Mouse (Mus musculus) R1 (cell line): ENCODE data around the gene Nubpl.

Experiments used
- DNase-seq: peaks from one replicate; pipeline ENCODE4 v3.0.0-alpha.2; 2018; ENCODE audit warnings: low read depth, low spot score

The Nubpl gene

DNA sequence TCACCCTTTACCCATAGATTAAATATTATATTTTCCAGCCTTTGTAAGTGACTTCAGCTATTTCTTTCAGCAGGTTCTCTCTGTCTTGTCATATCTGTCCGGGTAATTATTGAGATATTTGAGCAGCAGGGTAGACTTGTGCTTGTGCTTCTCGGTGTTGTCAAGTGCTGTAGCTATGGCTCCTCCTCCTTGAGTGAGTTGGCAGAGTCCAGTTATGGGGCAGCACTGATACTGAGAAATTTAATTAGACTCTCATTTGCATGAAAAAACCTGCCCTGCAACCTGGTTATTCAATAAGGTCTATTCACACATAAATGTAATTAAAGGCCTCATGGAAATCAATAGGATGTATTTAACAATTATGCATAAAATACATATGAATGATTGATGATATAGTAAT is 145.2 kb downstream of the Nubpl start:
- no peak for DNase-seq

DNA sequence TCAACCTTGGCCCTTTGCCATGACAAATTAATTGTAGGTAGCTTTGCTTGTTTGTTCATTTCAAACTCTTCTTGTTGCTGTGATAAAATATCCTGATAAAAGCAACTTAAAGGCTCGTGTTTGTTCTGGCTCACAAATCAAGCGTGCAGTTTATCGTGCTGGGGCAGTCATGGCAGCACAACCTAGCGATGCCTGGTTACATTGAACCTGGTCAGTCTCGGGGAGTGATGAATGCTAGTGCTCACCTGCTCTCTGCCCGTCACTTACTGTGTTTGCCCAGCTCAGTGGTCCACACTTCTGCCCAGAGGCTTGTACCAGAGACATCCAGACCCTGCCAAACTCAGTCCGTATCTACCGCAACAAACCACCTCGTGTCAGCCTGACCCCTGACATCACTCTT is 149.9 kb downstream of the Nubpl start:
- DNase-seq = no peak

DNA sequence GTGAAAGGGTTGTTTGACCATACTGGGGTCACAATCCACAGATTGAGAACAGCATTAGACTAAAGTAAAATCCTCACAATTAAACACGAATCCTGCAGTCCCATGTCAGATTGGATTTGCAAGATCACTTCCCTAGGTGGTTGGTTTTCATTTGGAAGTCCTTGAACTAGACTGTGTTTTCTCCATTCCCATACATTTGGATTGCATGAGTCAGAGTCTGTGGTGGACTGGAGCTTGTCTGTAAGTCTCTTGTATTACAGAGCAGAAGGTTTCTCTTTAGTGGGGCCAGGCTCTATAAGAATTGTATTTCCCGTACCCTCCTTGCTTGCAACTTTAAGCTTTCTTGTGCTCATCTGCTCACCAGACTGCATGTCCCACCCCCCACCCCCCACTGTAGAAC is 151.0 kb downstream of the Nubpl start:
- DNase-seq = no peak

- no peak for DNase-seq
These were observed 156.6 kb downstream of the Nubpl start for GRCm38 (mm10) chr12:52254089-52254488.

GRCm38 (mm10) chr12:52268131-52268530 is 170.6 kb downstream of the Nubpl start:
- no peak for DNase-seq

DNA sequence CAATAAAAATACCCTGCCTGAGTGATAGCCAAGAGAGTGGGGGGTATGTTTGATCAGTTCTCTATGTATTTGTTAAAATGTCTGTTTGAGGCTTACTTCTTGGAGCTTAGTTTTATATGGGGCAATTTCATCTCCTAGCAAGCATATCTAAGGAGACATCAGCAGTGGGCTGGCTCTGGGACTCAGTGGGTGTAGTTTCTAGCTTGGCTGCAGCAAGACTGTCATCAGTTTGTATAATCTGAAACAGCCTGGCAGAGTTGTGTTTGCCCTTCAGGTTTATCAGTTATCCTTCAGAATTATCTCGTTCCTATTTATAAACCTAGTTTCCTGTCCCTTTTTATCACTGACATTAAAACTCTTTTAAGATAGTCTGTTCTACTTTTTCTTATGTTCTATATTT is 175.3 kb downstream of the Nubpl start:
- DNase-seq = no peak

- DNase-seq = peak; percentile 85
These were observed 178.8 kb downstream of the Nubpl start for GRCm38 (mm10) chr12:52276320-52276719.

GRCm38 (mm10) chr12:52281232-52281631 is 183.7 kb downstream of the Nubpl start:
- no peak for DNase-seq

DNA sequence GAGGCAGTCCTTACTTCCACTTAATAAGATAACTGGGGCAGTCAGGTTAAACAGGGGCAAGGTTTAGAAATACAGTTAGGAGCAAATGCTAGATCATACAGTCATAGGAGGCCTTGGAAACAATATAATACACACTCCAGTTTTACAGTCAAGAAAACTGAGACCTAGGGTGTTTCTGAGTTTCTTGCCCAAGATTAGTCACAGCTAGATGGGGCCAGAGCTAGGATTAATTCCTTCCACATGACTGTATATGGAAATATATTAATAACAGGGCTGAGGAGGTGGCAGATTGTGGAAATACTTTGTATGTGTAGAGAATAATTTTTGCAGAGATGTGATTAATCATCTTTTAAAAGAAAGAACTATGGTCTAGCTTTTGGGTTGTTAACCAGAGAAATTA is 186.9 kb downstream of the Nubpl start:
- DNase-seq = no peak

GRCm38 (mm10) chr12:52286802-52287201 is 189.3 kb downstream of the Nubpl start:
- DNase-seq = no peak

DNA sequence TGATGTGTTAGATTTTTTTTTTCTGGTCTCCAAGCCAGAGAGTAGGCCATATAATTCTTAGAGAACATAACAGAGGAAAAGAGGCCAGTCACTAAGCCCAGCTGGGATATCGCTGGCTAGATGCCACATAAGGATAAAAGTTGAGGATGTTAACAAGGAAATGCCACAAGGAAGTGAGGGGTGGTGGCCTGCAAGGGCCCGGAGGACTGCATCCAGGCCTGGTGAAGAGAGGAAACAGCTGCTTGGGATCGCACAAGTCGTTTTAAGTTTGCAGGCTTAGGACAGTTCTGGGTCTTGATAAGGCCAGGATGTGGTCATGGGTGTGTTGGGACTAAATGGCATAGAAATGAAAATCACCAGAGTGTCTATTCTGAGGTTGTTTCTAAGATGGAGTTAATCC is 191.0 kb downstream of the Nubpl start:
- DNase-seq = no peak

DNA sequence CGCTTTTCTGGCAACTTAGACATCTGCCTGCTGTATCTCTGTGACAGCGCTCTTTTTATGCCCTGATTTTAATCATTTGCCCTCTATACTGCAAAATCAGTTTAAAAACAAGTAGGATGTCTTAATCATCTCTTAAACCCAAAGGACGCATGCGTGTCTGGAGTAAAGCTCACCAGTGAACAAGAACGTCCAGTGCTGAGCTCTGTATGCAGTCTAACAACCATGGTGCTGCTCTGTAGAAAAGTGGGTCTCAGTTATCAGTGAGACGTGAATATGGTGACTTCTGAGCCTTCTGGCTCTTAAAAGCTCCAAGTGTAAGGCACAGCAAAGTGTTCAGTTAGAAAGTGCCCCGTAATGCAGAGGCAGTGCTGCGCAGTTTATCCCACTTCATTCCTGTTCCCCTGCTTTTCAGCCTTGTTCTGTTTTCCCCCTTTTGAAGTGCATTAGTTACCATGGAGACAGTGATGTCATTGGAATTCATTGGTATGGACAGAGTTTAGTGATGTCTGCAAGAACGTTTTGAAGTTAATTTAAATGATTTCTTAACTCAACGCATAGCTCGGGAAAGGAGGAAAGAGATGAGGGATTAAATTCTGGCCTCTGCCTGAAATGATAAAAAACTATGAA is 191.5 kb downstream of the Nubpl start:
- DNase-seq = peak; percentile 36

DNA sequence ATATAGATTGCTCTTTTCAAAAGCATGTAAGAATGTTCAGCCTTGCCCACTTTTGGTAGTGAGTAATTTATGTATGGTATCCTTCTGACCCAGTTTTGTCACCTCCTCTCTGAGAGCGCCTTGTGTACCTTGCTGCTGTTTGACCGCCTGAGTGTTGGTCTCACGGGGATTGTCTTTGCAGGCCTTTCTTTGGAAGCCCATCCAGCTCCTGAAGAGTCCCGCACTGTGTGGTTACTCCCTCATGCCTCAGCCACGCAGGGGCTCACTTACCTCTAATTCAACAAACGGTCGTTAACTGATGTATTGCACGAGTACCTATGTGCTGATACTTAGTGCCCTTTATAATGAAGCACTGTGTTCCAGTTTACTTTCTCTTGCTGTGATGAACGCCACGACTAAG is 192.1 kb downstream of the Nubpl start:
- DNase-seq = no peak

DNA sequence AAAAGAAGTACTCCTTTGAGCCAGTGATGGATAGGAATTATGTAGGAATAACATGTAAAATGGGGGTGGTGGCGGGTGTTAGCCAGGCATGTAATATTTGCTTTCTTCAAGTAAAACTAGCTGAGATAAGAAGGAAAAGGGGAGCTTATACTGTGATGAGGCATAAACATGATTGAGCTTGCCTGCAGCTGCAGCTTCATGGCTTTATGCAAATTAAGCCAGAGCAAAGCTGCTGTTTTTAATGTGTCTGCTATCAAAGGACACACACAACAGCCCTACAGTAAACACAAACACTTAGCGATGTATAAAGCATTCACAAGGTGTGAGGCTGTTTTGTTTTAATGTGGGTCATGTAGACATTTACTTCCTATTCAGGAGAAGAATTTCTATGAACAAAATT is 196.4 kb downstream of the Nubpl start:
- no peak for DNase-seq

DNA sequence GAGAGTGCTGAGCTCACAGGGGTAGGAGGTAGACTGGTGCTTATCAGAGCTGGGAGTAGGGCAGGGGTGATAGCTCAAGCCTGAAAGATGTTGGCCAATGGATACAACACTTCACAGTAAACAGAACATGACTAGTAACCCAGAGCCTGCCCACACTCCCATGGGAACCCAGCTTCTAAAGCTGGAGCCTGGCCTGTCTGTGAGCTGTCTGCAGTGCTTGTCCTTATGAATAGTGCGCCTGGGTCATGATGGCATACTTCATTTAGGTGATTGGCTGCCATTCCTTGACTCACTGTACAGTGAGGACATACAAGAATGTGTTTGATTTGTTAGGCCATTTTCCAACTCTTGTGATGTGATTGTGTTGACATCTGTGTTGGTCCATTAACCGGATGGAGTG is 200.5 kb downstream of the Nubpl start:
- DNase-seq = no peak

GRCm38 (mm10) chr12:52298683-52299082 is 201.1 kb downstream of the Nubpl start:
- no peak for DNase-seq

DNA sequence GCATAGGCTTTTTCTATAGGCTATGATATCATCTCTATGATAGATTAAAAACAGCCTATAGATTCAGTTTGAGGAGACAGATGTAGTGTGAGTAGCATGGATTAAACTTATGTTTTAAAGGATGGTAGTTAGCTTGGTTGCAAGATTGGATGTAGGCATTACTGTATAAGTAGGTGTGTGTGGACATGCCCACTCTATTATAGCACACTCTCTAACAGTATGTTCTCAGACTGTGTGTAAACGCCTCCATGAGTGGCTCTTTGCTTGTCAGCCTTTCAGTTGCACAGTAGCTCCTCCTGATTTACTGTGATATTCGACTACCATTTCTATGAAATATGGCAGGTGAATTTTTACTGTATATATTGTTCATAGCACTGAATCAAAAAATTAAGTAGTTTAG is 205.4 kb downstream of the Nubpl start:
- DNase-seq = no peak

- DNase-seq = no peak
These were observed 208.8 kb downstream of the Nubpl start for GRCm38 (mm10) chr12:52306348-52306747.

DNA sequence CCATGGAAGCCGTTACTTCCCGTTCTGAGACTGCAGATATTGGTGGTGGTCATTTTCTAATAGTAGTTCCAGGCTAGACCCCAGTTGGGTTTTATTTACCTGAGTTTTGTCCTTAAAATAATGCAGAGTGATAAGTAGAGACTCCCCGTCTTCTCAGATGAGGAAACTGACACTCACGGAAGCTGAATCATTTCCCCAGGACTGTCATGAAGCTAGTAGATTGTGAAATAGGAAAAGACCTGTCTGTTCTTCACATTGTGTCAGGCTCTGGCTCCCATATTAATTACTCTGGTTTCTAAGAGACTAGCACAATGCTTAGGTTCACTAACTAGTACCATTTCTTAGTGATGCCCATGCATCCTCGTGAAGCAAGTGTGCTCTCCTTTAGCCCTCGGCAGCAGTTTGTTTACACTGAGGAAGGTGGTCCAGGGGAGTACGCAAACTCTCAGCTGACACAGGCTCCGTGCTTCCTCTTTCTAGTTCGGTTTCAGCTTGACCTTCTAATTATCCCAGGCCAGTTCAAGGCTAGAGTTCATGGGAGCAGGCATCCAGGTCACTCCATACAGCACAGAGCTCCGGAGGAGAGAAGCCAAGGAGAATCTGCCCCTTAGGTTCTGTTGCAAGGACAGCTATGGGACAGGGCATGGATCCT is 209.9 kb downstream of the Nubpl start:
- DNase-seq = no peak

GRCm38 (mm10) chr12:52308628-52309027 is 211.1 kb downstream of the Nubpl start:
- DNase-seq = no peak

GRCm38 (mm10) chr12:52314818-52315217 is 217.3 kb downstream of the Nubpl start:
- DNase-seq = no peak

GRCm38 (mm10) chr12:52317635-52318034 is 220.1 kb downstream of the Nubpl start:
- peak; percentile 21 for DNase-seq

- no peak for DNase-seq
These were observed 220.9 kb downstream of the Nubpl start for GRCm38 (mm10) chr12:52318426-52318825.

- no peak for DNase-seq
These were observed 221.6 kb downstream of the Nubpl start for GRCm38 (mm10) chr12:52319156-52319555.
